ENCODE assay signal across 10 mouse cellular contexts in genomic region chr11:120373820-120374586, GRCm38 (mm10). TPM values are rescaled to one million over a fixed set of nuclear protein-coding genes. Genes with fewer than 3 reads are reported as not detected.
A peak's percentile ranks its signal among the peaks of the same experiment; 100 is the strongest.
DNase-seq lines count a peak whose midpoint lies in the region; ATAC-seq and TF ChIP-seq lines count a peak whose summit lies in the region.
"Had no signal": no experiment of that assay in that cellular context is flagged by ENCODE, and none has a peak within 500 bp of the region (broad histone marks: within the 10 kb centered on the region; RNA-seq: fewer than 3 reads in every experiment).

No protein-coding gene starts in this region.

- no peaks in the 10 kb centered on the region for H3K9me3 ChIP-seq in hindbrain, embryonic 12.5 days (replicated peaks)
- no peaks in the 10 kb centered on the region for H3K9me3 ChIP-seq in hindbrain, postnatal 0 days (ENCODE audit: low read length)
- H3K9me3 ChIP-seq in embryonic facial prominence, embryonic 14.5 days (ENCODE audit: control insufficient read depth, low read length) = no peaks in the 10 kb centered on the region
- no peaks in the 10 kb centered on the region for H3K9me3 ChIP-seq in kidney, embryonic 16.5 days (ENCODE audit: low read length)
- H3K9me3 ChIP-seq: embryonic facial prominence, embryonic 12.5 days had no signal

- no peak for DNase-seq in hindbrain, postnatal 0 days (ENCODE audit: low spot score)
- DNase-seq in MN1 (ENCODE audit: low spot score) = peak; percentile 87
- no peak for DNase-seq in embryonic facial prominence, embryonic 14.5 days (ENCODE audit: low spot score)
- DNase-seq in spleen, adult 12 weeks (ENCODE audit: low spot score) = no peak

- ATAC-seq in hindbrain, embryonic 12.5 days (ENCODE audit: low FRiP score) = no peak
- ATAC-seq in hindbrain, postnatal 0 days = no peak
- no peak for ATAC-seq in embryonic facial prominence, embryonic 14.5 days (ENCODE audit: low read depth)
- no peak for ATAC-seq in kidney, embryonic 16.5 days (ENCODE audit: low FRiP score, low TSS enrichment)
- ATAC-seq in CD4-positive, CD25-positive, alpha-beta regulatory T cell, adult 4 months = no peak
- ATAC-seq in activated CD4-positive, CD25-positive, alpha-beta regulatory T cell, adult 4 months = no peak

- H3K27ac ChIP-seq in hindbrain, embryonic 12.5 days = no peak overlapping the region
- H3K27ac ChIP-seq in hindbrain, postnatal 0 days = no peak overlapping the region
- H3K27ac ChIP-seq in embryonic facial prominence, embryonic 14.5 days (replicated peaks; ENCODE audit: low read depth, low read length) = 0 out of 2 replicates have a peak overlapping the region, but pooled peaks have one; percentile 28
- no peak overlapping the region for H3K27ac ChIP-seq in kidney, embryonic 16.5 days (ENCODE audit: low read length)
- H3K27ac ChIP-seq: embryonic facial prominence, embryonic 12.5 days had no signal

- H3K4me3 ChIP-seq in hindbrain, embryonic 12.5 days = no peak overlapping the region
- H3K4me3 ChIP-seq in hindbrain, postnatal 0 days (ENCODE audit: low read length) = no peak overlapping the region
- no peak overlapping the region for H3K4me3 ChIP-seq in embryonic facial prominence, embryonic 14.5 days (ENCODE audit: low read depth, low read length)
- H3K4me3 ChIP-seq in kidney, embryonic 16.5 days (ENCODE audit: low read length) = no peak overlapping the region
- H3K4me3 ChIP-seq: embryonic facial prominence, embryonic 12.5 days; myocyte had no signal

- TF ChIP-seq CTCF in hindbrain, postnatal 0 days (IDR thresholded peaks at IDR 0.05; ENCODE audit: low read depth) = no peak

- H3K9ac ChIP-seq in hindbrain, embryonic 12.5 days = 0 out of 2 replicates have a peak overlapping the region, but pooled peaks have one; percentile 33
- H3K9ac ChIP-seq in hindbrain, postnatal 0 days (replicated peaks; ENCODE audit: low read length) = no peak overlapping the region
- H3K9ac ChIP-seq in embryonic facial prominence, embryonic 14.5 days (ENCODE audit: low read depth, low read length) = no peak overlapping the region
- peak overlapping the region; percentile 33; the same call in 1 of the 2 replicates for H3K9ac ChIP-seq in kidney, embryonic 16.5 days (replicated peaks; ENCODE audit: low read length)
- H3K9ac ChIP-seq: embryonic facial prominence, embryonic 12.5 days had no signal

- peaks cover 25% of the 10 kb centered on the region for H3K4me1 ChIP-seq in hindbrain, embryonic 12.5 days
- H3K4me1 ChIP-seq in hindbrain, postnatal 0 days (ENCODE audit: insufficient read depth, low read length) = peaks cover 10% of the 10 kb centered on the region; the same call in 1 of the 2 replicates
- peaks cover 10% of the 10 kb centered on the region; the same call in 1 of the 2 replicates for H3K4me1 ChIP-seq in embryonic facial prominence, embryonic 14.5 days (ENCODE audit: control insufficient read depth, insufficient read depth, low read length)
- H3K4me1 ChIP-seq in kidney, embryonic 16.5 days (ENCODE audit: insufficient read depth, low read length) = peaks cover 13% of the 10 kb centered on the region

- WGBS in hindbrain, embryonic 12.5 days = 92% methylated on average over 23 of the region's 23 CpGs
- WGBS in hindbrain, postnatal 0 days = 75% methylated on average over 23 of the region's 23 CpGs
- 83% methylated on average over 23 of the region's 23 CpGs for WGBS in embryonic facial prominence, embryonic 14.5 days
- 91% methylated on average over 23 of the region's 23 CpGs for WGBS in kidney, embryonic 16.5 days

- no peak overlapping the region for H3K4me2 ChIP-seq in hindbrain, embryonic 12.5 days (replicated peaks)
- no peak overlapping the region for H3K4me2 ChIP-seq in hindbrain, postnatal 0 days (ENCODE audit: low read depth, low read length)
- H3K4me2 ChIP-seq in embryonic facial prominence, embryonic 14.5 days (ENCODE audit: low read depth, low read length) = no peak overlapping the region
- H3K4me2 ChIP-seq in kidney, embryonic 16.5 days (replicated peaks; ENCODE audit: low read depth, low read length) = no peak overlapping the region
- H3K4me2 ChIP-seq: embryonic facial prominence, embryonic 12.5 days had no signal

- H3K27me3 ChIP-seq in hindbrain, embryonic 12.5 days = no peaks in the 10 kb centered on the region
- H3K27me3 ChIP-seq in hindbrain, postnatal 0 days (ENCODE audit: insufficient read depth, low read length) = no peaks in the 10 kb centered on the region
- H3K27me3 ChIP-seq in embryonic facial prominence, embryonic 14.5 days (replicated peaks; ENCODE audit: control insufficient read depth, insufficient read depth, low read length) = no peaks in the 10 kb centered on the region
- no peaks in the 10 kb centered on the region for H3K27me3 ChIP-seq in kidney, embryonic 16.5 days (ENCODE audit: insufficient read depth, low read length)
- H3K27me3 ChIP-seq: embryonic facial prominence, embryonic 12.5 days had no signal

- H3K36me3 ChIP-seq in hindbrain, embryonic 12.5 days = peaks cover 73% of the 10 kb centered on the region
- peaks cover 54% of the 10 kb centered on the region for H3K36me3 ChIP-seq in hindbrain, postnatal 0 days (ENCODE audit: insufficient read depth, low read length)
- H3K36me3 ChIP-seq in embryonic facial prominence, embryonic 14.5 days (ENCODE audit: control insufficient read depth, insufficient read depth, low read length) = peaks cover 71% of the 10 kb centered on the region
- peaks cover 53% of the 10 kb centered on the region for H3K36me3 ChIP-seq in kidney, embryonic 16.5 days (ENCODE audit: insufficient read depth, low read length)

RNA-seq across cellular contexts. Expression of gene Faap100, which starts 4.6 kb away (rescaled TPM):
- polyA plus RNA-seq in hindbrain, embryonic 12.5 days (2016; fragmentation: Nextera tagmentation; extraction: Ambion mirVana) = 52.2 and 59.1 TPM in 2 replicates
- 175 and 178 TPM in 2 replicates for total RNA-seq in hindbrain, postnatal 0 days (2014; rRNA removed)
- 74.6 and 76.4 TPM in 2 replicates for polyA plus RNA-seq in hindbrain, postnatal 0 days (2015; fragmentation: Nextera tagmentation; extraction: Ambion mirVana)
- 30.0 and 32.7 TPM in 2 replicates for polyA plus RNA-seq in embryonic facial prominence, embryonic 14.5 days (2014; fragmentation: Nextera tagmentation; extraction: Ambion mirVana)
- 42.3 and 44.8 TPM in 2 replicates for polyA plus RNA-seq in kidney, embryonic 16.5 days (2015; fragmentation: Nextera tagmentation; extraction: Ambion mirVana)
- polyA plus RNA-seq in CD4-positive, CD25-positive, alpha-beta regulatory T cell, adult 4 months (2017; shearing (Covaris generic)) = 10 to 100 TPM; 17.8 to 27.0 TPM
- polyA plus RNA-seq in activated CD4-positive, CD25-positive, alpha-beta regulatory T cell, adult 4 months (2017; shearing (Covaris generic)) = 10 to 100 TPM; 12.2 to 18.7 TPM

RNA-seq across cellular contexts. Expression of gene Fscn2, which starts 12.7 kb away (rescaled TPM):
- 1.2 and 1.3 TPM in 2 replicates for polyA plus RNA-seq in hindbrain, embryonic 12.5 days (2016; fragmentation: Nextera tagmentation; extraction: Ambion mirVana)
- total RNA-seq in hindbrain, postnatal 0 days (2014; rRNA removed) = 3.0 and 9.0 TPM in 2 replicates
- 1.5 and 1.9 TPM in 2 replicates for polyA plus RNA-seq in hindbrain, postnatal 0 days (2015; fragmentation: Nextera tagmentation; extraction: Ambion mirVana)
- 0.48 and 1.1 TPM in 2 replicates for polyA plus RNA-seq in embryonic facial prominence, embryonic 14.5 days (2014; fragmentation: Nextera tagmentation; extraction: Ambion mirVana)
- polyA plus RNA-seq in kidney, embryonic 16.5 days (2015; fragmentation: Nextera tagmentation; extraction: Ambion mirVana) = 0.72 and 0.82 TPM in 2 replicates
- under 1 TPM; 0.67 to 0.99 TPM for polyA plus RNA-seq in CD4-positive, CD25-positive, alpha-beta regulatory T cell, adult 4 months (2017; shearing (Covaris generic))
- polyA plus RNA-seq in activated CD4-positive, CD25-positive, alpha-beta regulatory T cell, adult 4 months (2017; shearing (Covaris generic)) = 1 to 10 TPM in 1 of 2 experiments, under 1 TPM in 1; 0.47 to 1.1 TPM

RNA-seq across cellular contexts. Expression of gene Actg1, which starts 25.7 kb away (rescaled TPM):
- 3,608 and 3,685 TPM in 2 replicates for polyA plus RNA-seq in hindbrain, embryonic 12.5 days (2016; fragmentation: Nextera tagmentation; extraction: Ambion mirVana)
- total RNA-seq in hindbrain, postnatal 0 days (2014; rRNA removed) = 2,410 and 2,568 TPM in 2 replicates
- polyA plus RNA-seq in hindbrain, postnatal 0 days (2015; fragmentation: Nextera tagmentation; extraction: Ambion mirVana) = 3,348 and 3,639 TPM in 2 replicates
- polyA plus RNA-seq in embryonic facial prominence, embryonic 14.5 days (2014; fragmentation: Nextera tagmentation; extraction: Ambion mirVana) = 2,264 and 2,593 TPM in 2 replicates
- polyA plus RNA-seq in kidney, embryonic 16.5 days (2015; fragmentation: Nextera tagmentation; extraction: Ambion mirVana) = 2,803 and 2,860 TPM in 2 replicates
- 1,000 to 10,000 TPM; 2,387 to 3,192 TPM for polyA plus RNA-seq in CD4-positive, CD25-positive, alpha-beta regulatory T cell, adult 4 months (2017; shearing (Covaris generic))
- 1,000 to 10,000 TPM; 2,904 to 3,852 TPM for polyA plus RNA-seq in activated CD4-positive, CD25-positive, alpha-beta regulatory T cell, adult 4 months (2017; shearing (Covaris generic))

Comparison
In these comparisons a context has a peak if more than half of its experiments do, and no peak if none do; other contexts are left out.
1. H3K9ac ChIP-seq: peak in hindbrain, embryonic 12.5 days (single experiment) and kidney, embryonic 16.5 days (single experiment); none in hindbrain, postnatal 0 days (single experiment) and embryonic facial prominence, embryonic 14.5 days (single experiment).